Mouse (Mus musculus) spleen, adult 2 months (tissue): ENCODE data around the gene Epha1.

Experiments used
- CTCF ChIP-seq: fragments of 200-500 bp; IDR thresholded peaks from 2 replicates; pipeline ENCODE4 v1.5.1; 2011; ENCODE audit warnings: mild to moderate bottlenecking, inconsistent platforms; ENCODE audit not compliant: insufficient read depth, insufficient read length, insufficient replicate concordance; ENCODE audit errors: extremely low read depth
- POLR2A ChIP-seq: fragments of 200-500 bp; IDR thresholded peaks from 2 replicates; pipeline ENCODE4 v1.6.1; 2011; ENCODE audit warnings: low read depth, low read length, inconsistent platforms

DNA sequence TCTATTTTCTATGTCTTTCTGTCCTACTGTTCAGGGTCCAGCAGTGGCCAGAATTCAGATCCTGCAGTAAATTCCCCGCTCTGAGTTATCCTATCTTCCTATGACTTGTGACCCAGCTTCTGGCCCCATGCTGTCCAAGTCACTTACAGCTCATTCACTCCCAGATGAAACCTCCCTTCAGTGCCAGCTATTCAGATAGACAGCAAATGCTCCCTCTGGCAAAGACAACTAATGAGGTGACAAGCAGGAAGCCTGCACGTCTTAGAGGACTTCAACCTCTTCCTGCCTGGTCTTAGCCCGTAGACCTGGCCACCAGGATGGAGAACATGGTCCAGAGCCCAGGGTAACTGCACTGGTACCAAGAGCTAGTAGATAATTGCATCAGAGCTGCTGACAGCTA, 10.1 kb downstream of the Epha1 start:
- TF ChIP-seq POLR2A (no peak), CTCF (no peak)
